Mouse (Mus musculus) spleen, postnatal 4 days (tissue): ENCODE results near the gene 6330409D20Rik.

Source experiments
- DNase-seq, 2 experiments: peaks; one replicate each; pipeline ENCODE4 v3.0.0; 2022; ENCODE audit warnings: low spot score in 2 of 2

Gene 6330409D20Rik

DNA sequence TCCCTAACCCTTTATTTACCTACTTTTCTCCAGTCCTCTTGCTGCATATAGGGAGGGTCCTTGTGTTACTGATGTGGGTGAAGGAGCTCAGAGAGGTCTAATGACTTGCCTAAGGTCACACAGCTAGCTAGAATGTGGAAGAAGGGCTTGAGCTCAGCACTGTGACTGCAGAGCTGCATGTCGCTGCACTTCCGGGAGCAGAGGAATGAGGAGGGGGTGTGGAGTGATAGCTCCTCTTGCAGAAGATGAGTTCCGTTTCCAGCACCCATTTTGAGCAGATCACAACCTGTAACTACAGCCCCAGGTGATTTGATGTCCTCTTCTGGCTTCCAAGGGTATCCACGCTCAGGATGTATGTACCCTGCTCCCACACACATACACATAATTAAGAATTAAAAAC is 16.7 kb downstream of the 6330409D20Rik start:
- no peak for DNase-seq

DNA sequence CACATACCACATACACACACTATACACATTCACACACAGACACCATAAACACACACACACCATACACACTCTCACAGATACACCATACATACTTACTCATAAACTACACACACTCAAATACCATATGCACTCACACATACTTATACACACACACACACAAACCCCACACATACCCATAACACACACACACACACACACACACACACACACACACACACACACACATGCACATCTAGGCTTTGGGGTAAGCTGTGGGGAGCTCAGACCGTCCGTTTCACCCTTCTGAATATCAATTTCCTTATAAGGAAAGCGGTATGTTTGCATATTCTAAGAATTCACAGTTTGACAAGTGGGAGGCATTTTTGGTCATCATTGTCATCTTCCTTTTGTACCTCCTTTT is 18.2 kb downstream of the 6330409D20Rik start:
- DNase-seq = no peak

DNA sequence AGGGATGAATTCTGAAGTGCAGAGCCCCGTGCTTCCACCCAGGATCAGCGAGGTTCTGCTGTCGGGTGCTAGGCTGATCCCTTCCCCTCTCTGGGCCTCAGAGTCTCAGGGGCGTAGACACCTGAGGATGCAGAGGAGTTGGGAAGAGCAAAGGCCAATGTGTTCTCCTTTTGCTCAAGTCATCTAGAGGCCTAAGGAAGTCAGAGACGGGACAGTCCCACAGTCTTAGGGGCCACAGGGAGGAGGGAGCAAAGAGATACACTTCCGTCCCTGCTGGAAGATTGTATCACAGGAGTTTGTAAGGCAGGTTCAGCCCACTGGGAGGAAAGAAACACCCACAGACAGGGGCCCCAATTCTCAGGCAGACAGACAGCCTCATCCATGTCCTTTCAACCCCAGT is 18.8 kb downstream of the 6330409D20Rik start:
- DNase-seq = no peak

DNA sequence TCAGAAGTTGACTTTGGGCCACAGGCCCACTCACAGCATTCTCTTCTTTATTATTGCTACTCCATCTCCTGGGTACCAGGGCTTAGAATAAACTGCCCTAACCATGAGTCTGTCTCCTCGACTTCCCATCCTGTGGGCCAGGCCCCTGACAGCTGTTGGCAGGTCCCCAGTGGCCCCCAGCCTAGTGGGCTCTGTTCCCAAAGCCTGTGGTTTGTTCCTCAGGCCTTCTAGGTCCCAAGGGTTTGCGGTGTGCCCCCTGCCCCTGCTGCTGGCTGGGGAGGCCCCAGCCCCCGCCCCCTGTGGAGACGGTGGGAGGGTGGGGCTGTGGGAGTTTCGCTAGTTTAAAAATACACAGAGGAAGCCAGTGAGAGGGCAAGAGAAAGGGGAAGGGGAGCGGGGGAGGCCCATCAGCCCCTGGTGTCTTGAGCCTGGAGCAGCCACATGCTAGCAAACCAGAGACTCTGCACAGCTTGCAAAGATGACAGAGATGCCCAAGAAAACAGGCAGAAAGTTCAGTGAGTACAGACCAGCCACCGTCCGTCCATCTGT is 20.1 kb downstream of the 6330409D20Rik start, which contains the start of gene Sh2d3c:
Gene Sh2d3c (plus strand): TSS at position 375 of the 549 bp plus-strand sequence.
- DNase-seq = peak; percentile 65 to 78

DNA sequence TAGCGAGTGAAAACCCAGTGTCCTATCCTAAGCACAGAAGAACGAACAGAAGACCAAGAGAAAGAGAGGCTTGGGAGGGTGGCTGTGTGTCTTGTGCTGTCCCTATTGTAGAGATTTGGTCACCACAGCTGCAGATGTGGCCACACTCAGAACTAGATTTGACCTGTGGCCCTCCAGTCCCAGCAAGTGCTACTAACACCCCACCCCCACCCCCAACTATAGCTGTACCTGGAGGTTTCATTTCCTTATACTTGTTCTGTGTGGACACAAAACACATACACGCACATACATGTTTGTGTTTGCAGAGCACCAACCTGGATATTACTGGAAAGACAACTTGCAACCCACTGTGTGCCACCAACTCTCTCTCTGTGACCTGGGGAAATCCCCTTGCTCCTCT is 20.8 kb downstream of the 6330409D20Rik start:
- no peak for DNase-seq

DNA sequence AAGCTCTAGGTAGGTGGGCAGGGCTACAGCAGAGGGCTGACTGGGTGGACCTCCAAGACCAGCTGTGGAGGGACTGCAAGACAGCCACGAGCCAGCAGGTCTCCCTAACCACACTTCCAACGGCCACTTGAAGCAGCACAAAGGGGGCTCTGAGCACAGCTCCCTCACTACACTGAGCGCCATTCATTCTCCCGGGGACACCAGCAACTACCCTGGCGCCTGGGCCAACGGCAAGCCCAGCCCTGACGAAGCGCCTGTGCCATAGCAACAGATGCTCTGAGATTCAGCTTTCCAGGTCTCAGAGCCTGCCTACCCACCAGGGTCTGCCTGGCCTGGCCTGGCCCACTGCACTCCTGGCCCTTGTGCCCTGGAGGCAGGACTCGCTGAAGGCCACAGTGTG is 22.1 kb downstream of the 6330409D20Rik start:
- DNase-seq = no peak

DNA sequence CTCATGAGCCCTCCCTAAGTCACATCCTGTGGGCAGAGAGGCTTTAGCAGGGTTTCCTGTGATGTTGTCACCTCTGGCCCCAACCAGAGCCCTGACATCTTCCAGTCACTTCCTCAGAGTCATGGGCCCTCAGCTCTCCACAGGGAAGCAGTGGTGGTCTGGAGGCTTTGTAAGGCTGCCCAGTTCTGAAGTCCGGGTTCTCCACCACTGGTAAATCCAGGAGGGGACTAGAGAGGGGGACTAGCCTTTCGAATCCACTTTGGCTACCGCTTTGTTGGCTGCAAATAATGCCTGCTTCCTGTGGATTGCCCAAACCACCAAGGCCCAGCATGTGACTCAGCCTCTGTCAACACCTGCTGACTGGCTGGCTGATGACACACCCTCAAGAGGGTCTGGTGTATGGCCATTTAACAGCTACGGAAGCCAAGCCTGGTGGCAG is 25.8 kb downstream of the 6330409D20Rik start:
- DNase-seq = peak; percentile 54 to 73

DNA sequence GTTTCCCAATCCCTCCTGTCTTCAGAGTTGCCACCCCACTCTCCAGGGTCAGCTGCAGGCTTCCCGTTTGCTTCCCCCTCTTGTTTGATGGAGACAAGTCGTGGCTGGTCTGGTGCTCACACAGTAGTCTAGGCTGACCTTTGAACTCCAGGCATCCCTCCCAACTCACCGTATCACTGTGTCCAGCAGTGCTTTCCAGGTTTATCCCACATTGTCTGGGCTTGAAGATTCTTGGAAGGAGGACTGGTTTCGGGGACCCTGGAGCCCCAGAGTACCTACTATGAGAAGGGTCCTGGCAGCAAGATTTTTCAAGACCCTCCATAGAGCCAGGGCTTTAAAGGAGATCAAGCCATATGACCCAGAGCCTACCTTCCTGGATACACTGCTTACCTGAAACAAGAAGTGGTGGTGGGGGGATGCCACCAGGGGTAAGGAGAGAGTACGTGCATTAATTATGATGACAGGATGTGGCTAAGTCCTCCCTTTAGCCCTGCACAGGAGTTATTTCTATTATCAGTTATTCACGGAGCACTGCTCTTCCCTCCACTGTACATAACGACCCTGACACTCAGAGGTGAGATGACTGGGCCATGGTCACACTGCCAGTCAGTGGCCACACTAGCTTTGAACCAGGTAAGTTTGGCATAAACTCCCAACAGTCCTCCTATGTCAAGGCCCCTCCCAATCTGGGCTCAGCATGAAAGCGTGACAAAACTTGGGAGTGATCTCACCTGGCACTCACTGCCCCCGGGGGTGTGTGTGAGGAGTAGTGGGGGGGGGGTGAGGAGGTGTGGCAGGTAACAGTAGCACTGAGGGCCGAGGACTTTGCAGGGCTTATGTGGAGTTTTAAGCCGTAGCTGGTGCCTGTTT is 26.5 kb downstream of the 6330409D20Rik start:
- no peak for DNase-seq

DNA sequence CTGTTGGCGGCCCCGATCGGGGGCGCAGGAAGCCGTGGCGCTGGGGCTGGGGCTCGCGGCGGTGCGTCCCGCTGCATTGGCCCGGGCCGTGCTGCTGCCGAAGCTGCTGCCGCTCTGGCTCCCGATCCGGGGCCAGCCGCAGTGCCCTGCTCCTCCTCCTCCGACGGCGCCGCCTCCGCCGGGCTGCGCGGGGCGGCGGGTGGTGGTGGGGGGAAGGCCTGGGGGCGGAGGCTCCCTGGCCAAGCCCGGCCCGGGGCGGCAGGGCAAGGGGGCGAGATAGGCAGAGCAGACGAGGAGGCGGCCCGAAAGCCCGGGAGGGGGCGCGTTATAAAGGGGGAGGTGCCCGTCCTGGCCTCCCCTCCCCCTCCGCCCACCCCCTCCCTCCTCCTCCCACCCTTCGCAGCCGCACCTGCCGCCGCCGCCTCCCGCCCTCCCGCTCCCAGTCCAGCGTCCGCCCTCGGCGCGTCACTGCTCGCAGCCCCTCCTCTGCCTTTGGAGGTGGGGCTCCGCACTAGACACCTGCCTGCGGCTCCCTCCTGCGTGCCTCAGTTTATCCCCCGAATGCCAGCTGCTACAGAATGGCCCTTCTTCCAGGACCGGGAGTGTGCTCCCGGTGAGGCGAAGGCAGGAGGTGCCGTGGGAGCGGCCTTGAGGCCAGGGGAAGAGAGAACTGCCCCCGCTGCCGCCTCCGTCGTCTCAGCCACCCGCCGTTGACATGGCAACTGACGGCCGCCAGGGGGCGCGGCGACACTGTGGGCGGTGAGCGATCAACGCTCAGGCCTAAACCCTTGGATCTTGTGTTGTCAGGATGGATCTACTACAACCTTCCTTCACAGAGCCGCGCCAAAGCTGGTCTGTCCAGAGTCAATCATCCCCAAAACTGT is 27.6 kb downstream of the 6330409D20Rik start, which contains the start of gene Cdk9:
Gene Cdk9 (minus strand): TSS at position 143 of the 884 bp plus-strand sequence.
- peak; percentile 92 to 98 for DNase-seq

DNA sequence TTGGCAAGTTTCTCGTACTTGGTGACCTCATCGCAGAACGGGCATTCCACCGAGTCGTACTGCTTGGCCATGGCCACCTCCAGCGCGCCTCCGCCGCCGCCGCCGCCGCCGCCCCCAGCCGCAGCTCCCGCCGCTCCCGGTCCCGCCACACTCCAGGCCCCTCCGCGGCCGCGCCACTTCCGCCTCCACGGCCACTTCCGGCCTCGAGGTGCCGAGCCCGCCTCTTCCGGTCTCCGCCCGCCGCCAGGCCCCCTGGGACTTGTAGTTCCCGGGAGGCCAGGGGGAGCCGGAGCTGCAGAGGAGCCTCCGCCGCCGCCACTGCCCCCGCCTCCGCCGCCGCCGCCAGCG is 28.3 kb downstream of the 6330409D20Rik start:
- peak; percentile 95 to 98 for DNase-seq

DNA sequence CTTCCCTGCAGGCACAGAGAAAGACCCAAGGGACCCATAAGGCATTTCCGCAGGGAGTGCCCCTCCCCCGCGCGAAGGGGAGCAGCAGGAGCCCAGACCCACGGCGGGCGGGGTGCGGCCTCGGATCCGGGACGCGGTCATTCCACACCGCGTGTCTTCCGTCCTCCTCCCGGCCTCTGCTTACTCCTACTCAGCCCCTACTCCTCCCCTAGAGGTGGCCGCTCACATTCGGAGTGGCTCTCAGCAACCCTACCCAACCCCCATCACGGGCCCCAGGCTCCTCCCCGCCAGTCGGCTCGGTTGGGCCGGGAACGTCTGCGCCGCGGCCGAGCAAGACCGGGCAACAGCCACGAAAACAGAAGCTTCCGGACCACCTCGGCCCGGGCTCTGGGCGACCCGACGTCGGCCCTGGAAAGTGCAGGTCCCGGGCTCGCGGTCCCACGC is 28.7 kb downstream of the 6330409D20Rik start:
- DNase-seq = peak; percentile 80 to 87

DNA sequence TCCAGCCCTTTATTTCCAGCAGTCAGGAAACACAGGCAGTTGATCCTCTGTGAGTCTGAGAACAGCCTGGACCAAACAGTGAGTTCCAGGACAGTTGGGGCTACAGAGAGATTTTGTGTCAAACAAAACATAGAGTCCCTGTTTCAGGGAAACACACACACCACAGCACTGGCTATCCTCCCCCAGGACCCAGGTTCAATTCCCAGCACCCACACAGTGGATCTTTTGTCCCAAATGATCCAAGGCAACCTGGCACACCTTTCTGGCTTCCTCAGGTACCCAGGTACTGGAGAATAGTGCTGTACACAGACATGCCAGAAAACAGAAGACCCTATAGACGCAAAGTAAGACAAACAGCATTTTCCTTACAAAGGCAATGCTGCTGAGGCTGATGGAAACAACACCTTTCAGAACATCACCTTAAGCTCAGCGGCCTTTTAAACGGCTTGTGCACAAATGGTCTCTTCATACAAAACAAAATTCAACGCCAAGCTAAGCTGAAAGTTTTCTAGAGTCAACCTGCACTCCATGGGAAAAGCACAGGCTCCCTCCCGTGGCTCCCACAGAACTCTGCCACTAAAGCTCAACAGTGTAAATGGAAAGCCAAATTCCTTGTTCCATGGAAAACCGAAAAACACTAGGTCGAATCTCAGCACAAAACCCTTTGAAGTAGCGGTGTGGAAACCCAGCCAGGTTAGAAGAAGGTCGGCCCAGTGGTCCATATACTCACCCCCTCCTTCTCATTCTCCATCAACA is 29.3 kb downstream of the 6330409D20Rik start:
- no peak for DNase-seq

DNA sequence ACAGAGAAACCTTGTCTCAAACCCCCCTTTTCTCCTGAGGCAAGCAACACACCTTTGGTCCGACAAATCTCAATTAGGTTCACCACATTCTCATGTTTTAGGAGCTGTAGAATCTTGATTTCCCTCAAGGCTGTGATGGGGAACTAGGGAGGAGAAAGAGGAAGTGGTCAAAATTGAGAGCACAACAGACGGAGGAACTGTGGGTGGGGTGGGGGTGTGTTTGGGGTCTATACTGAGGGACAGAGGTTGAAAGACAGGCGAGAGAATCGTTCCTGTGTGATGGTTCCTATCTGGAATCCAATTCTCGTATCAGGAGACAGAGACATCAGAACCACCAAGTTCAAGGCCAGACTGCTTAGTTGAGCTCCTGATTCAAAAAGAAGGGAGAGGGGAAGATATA is 30.4 kb downstream of the 6330409D20Rik start:
- DNase-seq = no peak

DNA sequence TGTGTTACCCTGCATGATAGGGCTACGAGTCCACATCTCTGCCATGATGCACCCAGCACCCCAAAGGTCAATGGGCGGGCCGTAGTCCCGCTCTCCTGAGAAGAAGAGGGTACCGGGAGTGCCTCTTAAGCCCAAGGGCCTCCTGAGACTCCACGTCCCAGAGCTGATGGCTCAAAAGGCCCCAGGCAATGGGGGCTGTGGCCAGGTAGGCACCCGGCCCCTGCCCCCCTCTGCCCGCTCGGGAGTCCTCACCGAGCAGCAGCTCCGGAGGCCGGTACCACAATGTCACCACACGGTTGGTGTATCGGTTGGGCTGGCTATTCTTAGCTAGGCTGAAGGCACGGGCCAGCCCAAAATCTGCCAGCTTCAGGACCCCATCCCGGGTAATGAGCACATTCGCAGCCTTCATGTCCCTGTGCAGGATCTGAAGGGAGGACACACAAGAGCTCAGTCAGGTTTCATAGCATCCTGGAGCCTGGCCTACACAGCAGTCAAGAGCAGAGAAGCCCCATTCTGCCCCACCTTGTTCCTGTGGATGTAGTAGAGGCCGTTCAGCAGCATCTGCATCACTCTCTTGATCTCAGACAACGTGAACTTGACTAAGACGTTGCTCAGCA is 31.2 kb downstream of the 6330409D20Rik start:
- no peak for DNase-seq

DNA sequence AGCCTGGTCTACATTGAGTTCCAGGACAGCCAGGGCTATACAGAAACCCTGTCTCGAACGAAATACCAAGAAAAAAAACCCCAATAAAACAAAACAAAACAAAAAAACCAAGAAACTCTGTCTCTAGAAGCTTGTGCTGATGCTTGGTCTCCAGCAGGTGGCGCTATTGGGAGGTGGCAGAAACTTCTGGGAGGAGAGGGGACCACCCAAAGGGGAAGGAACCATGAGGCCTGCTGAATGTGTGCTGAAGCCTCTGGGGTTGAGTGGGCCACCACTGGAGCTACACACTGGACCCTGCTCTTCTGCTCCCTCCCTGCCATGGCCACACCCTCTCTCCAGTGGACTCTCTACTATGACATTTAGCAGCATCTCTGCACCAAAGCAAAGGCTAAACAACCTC is 32.2 kb downstream of the 6330409D20Rik start:
- DNase-seq = peak; percentile 70 to 93

DNA sequence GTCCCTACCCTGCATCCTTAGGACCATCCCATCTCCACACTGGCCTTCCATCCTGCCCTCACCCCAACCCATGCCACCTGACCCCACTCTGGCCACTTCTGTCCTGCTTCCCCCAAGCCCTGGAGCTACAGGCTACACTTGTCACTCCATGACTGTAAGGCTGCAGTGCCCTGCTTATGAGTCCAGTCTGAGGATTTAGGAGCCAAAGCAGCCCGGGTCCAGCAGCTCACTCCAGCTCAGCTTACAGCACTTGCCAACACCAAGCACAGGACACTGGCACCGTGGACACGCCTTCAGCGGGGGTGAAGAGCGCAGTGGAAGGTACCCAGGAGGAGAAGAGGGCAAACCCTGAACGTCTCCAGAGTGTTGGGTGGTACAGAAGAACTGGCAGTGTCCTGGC is 33.8 kb downstream of the 6330409D20Rik start:
- DNase-seq = no peak

DNA sequence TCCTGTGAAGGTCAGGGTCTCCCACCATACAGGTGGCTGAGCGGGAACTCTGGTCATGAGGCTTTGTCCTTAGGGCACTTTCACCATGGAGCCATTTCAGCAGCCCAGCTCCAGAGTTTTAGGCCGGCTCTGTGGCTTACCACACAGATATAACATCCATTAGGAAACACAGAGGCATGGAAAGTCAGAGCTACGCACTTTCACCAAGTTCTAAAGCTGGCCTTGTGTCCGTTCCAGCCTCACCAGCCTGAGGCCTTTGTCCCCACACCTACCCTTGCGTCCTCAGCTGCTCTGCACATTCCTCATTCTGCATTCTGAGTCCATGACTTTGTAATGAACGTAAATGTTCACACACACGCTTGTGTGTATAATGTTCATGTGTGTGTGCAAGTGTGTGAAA is 35.8 kb downstream of the 6330409D20Rik start:
- DNase-seq = no peak

DNA sequence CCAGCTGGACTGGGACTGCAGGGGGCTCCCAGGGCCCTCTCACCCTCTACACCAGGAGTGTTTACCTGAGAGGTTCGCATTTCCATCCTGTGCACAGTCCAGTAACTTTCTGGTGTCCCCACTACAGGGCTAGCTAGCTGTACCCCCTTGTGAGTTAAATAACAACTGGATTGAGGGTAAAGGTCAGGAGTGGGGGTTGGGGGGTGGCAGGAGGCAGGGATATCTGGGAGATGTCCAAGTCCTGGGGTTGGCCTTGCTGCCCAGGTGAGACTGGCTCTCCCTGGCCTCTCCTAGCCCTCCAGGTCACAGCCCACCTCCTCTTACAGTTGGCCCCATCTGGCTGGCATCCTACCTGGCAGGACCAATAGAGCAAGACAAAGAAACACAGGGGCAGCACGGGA is 36.8 kb downstream of the 6330409D20Rik start, which contains the start of gene Fpgs:
Gene Fpgs (minus strand): TSS at position 125 of the 401 bp plus-strand sequence.
- DNase-seq = no peak

DNA sequence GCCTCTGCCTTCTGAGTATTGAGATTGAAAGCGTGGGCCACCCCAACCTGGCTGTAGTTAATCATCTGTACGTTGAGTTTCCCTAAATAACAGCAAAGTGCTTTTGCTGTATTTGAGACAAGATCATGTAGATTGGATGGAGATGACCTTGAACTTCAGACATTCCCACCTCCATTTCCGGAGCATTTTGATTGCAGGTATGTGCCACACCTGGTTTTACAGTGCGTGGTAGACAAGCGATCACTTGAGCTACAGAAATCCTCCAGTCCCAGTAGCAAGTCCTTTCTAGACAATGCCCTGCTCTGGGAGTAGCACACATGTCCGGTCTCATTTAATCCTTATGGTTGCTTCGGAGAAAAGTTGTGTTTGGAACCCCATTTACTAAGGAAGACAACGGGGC is 37.8 kb downstream of the 6330409D20Rik start:
- no peak for DNase-seq

DNA sequence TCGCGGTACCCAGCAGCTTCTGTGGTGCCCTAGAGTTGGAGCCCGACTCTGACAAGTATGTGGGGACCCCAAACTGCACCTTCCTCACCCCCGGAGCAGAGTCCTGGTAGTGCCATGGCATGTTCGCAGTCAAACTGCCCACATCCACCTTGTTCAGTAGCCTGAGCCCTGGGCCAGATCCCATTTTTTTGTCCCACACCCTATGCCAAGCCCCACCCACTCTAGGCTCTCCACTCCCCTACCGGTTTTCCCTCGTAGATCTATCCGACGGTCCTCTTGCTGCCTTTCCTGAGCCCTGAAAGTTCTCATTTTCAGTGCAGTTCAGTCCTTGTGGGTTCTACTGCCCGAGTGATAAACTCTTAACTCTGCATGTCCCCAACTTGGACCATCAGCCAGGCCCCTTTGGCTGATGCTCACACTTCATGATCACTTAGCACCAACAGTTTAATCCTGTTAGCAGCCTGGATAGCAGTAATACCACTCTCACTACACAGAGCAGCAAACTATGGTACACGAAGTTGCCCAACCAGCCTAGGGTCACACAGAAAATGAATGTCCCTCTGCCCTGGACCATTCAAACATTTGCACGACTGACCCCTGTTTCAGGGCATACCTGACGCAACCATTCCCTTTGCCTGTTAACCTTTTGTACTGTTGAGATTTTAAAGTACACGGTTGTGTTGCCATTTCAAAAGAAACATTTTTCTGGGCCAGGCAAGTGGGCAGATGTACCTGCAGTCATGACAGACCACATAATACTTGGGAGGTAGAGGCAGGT is 39.7 kb downstream of the 6330409D20Rik start:
- no peak for DNase-seq
